Mouse (Mus musculus) spleen, adult 2 months (tissue): Measurements from ENCODE around the gene Klrb1f.

ENCODE experiments used
- CTCF ChIP-seq: fragments of 200-500 bp; IDR thresholded peaks from 2 replicates; pipeline ENCODE4 v1.5.1; 2011; ENCODE audit warnings: mild to moderate bottlenecking, inconsistent platforms; ENCODE audit not compliant: insufficient read depth, insufficient read length, insufficient replicate concordance; ENCODE audit errors: extremely low read depth
- POLR2A ChIP-seq: fragments of 200-500 bp; IDR thresholded peaks from 2 replicates; pipeline ENCODE4 v1.6.1; 2011; ENCODE audit warnings: low read depth, low read length, inconsistent platforms

DNA sequence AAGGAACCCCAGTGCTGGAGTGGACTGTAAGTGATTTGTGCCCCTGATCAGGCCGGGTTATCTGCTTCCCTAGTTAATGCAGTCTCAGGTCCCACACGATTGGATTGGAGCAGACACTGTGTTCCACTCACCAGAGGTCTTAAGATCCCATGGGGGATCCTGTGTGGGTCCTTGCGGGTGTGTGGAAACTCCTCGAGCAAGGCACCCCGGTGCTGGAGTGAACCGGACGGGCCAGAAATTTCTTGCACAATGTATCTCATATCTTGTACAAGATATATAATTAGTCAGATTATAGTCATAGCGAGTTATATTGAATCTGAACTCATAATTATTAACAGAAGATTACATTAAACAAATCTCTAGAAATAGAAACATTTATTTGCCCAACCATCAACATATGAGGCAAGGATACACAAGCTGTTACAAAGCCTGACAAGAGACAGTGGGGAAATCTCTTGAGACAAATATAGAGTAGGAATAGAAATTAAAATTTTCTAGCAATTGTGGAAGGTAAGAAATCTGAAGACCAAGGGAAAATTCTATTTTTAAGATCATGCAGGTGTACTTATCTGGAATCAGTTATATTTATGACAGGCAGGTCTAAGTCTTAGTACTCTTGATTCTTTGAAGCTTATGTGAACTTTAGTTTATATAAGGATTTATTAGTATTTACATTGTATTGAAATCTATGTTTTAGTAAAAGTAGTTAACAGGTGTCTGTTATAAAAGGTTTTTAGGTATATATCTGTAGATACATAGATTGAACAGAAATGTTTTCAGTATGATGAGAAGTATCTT lies 18.1 kb upstream of the Klrb1f start:
- TF ChIP-seq POLR2A (no peak), CTCF (no peak)
